Mouse (Mus musculus) olfactory bulb, adult 2 months (tissue): ENCODE results near the gene Kifap3. TPM values are rescaled to one million over a fixed set of nuclear protein-coding genes. Genes with fewer than 3 reads are reported as not detected.

Experiments used
- H3K27ac ChIP-seq: fragments of 200-500 bp; 2 replicates; pipeline ENCODE4 v1.5.1; 2012; ENCODE audit warnings: low read depth, low read length; ENCODE audit not compliant: insufficient read depth
- H3K4me1 ChIP-seq: fragments of 200-500 bp; 2 replicates; pipeline ENCODE4 v1.6.1; 2012; ENCODE audit warnings: low read length; ENCODE audit not compliant: control insufficient read depth, insufficient read depth
- H3K4me3 ChIP-seq: fragments of 200-500 bp; 2 replicates; pipeline ENCODE4 v1.5.1; 2012; ENCODE audit warnings: mild to moderate bottlenecking, low read depth, low read length, moderate library complexity; ENCODE audit not compliant: insufficient read depth
- CTCF ChIP-seq: fragments of 200-500 bp; IDR thresholded peaks from 2 replicates; pipeline ENCODE4 v1.5.1; 2012; ENCODE audit warnings: low read depth, mild to moderate bottlenecking, low read length, moderate library complexity; ENCODE audit not compliant: insufficient read depth
- POLR2A ChIP-seq: fragments of 200-500 bp; IDR thresholded peaks from 2 replicates; pipeline ENCODE4 v1.6.1; 2012; ENCODE audit warnings: mild to moderate bottlenecking, low read depth, low read length, moderate library complexity; ENCODE audit not compliant: insufficient read depth
- WGBS: fragments of 180-500 bp; shearing (Covaris S2); methylation state at CpG from one replicate; pipeline ENCODE4 v1.1.7; 2018; 5-methylcytosine and 5-hydroxymethylcytosine counted together
- polyA plus RNA-seq: library from polyadenylated mRNA; stranded (reverse); fragments of >200 nt; gene quantifications from 2 replicates; pipeline ENCODE4 v1.2.4, GENCODE M21; 2012; ENCODE audit warnings: low replicate concordance; ENCODE audit not compliant: missing spikeins, insufficient read depth, insufficient read length

Kifap3 gene
- polyA plus RNA-seq, 1 experiment: not detected

DNA sequence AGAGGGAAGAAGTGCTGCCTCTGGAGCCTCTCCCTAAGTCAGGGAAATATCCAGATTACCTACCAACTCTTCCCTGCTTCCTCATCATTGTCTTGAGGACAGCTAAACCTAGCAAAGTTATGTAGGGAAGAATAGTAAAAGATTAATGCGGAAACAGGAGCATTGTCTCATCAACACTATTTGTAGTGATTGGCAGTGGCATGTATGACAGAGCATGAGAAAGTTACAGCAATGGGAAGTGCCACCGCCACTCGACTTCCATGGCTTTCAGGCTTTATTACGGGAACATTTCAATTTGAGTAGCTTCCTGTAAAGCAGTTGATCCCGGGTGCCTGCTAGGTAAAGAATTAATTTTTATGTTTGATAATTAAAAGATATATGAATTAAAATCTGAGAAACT lies 113.9 kb downstream of the Kifap3 start:
- TF ChIP-seq CTCF (no peak), POLR2A (no peak)
- Histone ChIP-seq H3K4me1 (no peaks in the 10 kb centered on the region), H3K27ac (no peak overlapping the region), H3K4me3 (no peak overlapping the region)
- WGBS: 93% methylated on average over 5 of the region's 5 CpGs

DNA sequence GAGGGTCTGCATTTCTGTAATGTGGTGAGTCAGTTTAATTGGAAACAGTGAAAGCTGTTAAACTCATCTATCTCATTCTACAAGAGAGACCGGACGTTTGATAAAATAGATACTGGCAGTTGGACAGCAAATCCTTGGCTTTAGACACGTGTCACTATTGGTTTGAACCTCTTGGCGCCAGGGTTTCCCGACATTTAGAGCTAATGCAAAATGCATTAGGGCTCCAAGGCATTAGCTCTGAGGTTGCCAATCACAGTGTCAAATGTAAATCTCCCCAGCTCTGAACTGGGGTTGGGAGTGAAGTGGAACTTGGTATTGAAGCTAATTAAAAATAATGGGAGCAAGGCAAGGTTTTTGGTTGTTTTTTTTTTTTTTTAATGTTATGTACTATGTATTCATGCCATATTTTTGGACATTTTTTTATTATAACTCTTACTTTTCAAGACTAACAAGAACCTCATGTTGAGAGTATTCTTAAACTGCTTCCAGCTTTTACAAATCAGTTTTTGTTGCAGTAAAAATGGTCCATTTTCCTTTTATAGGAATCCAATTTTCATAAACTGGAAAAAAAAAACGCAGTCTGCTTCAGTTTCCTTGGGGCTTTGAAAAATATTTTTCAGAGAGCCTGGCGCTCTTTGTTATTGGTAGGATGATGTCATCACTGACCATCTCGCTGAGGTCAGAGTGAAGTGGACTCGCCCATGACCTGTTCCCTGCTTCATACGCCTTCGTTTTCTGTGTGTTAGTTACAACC lies 114.6 kb downstream of the Kifap3 start:
- Histone ChIP-seq H3K27ac (no peak overlapping the region), H3K4me3 (no peak overlapping the region), H3K4me1 (no peaks in the 10 kb centered on the region)
- WGBS: 68% methylated on average over 11 of the region's 11 CpGs
- TF ChIP-seq POLR2A (no peak), CTCF (no peak)

DNA sequence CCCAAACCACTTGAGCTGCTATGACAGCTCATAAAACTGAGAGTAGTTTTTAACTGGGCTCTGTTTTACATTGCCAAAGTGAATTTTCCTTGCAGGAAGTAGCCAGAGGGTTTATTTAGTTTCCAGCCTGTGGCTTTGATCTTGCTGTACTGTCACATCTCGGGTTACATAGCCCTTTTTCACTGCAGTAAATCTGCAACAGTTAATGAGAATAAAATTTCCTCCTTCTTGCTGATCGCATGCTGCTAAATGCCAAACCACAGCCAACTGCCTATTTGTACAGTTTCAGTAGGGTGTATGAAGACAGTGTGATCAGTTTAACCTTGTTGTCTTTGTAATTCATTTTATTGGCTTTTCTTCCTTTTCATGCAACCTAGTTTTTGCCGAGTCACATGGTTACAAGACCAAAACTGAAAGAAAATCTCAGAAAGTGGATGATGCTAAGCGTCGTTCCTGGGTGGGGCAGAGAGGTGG lies 118.9 kb downstream of the Kifap3 start:
- TF ChIP-seq POLR2A (no peak), CTCF (no peak)
- 58% methylated on average over 5 of the region's 5 CpGs for WGBS
- H3K4me1 ChIP-seq: no peaks in the 10 kb centered on the region
- no peak overlapping the region for H3K4me3 ChIP-seq
- H3K27ac ChIP-seq: no peak overlapping the region

DNA sequence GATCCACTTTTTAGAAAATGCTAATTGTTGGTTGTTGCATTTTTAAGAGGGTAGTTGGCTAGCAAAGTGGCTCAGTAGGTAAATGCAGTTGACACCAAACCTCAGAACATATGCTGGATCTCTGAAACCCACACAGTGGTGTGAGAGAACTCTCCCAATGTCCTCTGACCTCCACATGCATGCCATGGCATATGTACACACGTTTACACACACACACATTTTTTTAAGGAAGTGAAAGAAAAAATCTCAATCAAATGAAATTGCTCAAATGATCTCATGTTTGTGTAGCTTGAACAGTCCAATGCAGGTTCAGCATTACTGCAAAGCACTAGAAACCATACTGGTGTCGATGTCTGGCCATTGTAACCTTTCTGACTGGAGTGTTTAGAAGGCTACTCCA lies 120.2 kb downstream of the Kifap3 start:
- H3K27ac ChIP-seq: no peak overlapping the region
- TF ChIP-seq CTCF: no peak
- TF ChIP-seq POLR2A: no peak
- H3K4me1 ChIP-seq: no peaks in the 10 kb centered on the region
- 90% methylated on average over 2 of the region's 2 CpGs for WGBS
- no peak overlapping the region for H3K4me3 ChIP-seq

DNA sequence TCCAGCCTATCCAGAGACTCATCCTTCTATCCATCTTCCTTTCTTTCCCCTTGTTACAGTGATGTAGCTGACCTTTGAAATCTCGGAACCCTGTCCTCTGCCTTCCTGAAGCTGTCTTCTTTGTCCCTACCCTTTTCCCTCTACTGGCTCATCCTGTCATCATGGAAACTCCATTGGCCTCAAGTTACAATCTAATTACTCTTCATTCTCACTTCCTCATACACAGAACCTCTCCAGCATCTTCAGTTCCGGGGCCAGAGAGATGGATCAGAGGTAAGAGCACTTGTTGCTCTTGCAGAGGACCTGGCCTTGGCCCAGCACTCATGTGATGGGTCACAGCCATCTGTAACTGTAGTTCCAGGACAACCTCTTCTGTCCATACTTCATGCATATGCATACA lies 120.8 kb downstream of the Kifap3 start:
- WGBS: 82% methylated on average over 2 of the region's 2 CpGs
- no peaks in the 10 kb centered on the region for H3K4me1 ChIP-seq
- TF ChIP-seq POLR2A (no peak), CTCF (no peak)

DNA sequence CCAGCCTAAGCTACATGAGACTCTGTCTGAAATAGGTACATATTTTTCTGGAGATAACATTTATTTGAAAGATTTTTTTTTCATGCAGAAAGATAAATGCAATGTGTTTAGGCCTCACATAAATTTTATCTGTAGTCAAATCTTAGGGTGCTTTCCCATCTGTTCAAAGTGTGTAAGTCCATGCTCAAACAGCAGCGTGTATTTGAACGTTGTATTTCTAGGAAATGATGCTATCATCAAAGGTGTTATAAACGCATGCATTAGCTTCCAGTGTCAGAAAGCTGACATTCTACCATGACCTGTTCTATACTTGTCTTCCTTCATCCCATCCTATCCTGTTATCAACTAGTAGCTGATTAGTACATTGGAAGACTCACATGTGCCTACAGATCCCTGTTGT lies 124.0 kb downstream of the Kifap3 start:
- Histone ChIP-seq H3K4me3 (no peak overlapping the region), H3K27ac (no peak overlapping the region), H3K4me1 (no peaks in the 10 kb centered on the region)
- TF ChIP-seq CTCF (no peak), POLR2A (no peak)
- 94% methylated on average over 3 of the region's 3 CpGs for WGBS

More for the DNA sequence above, 120.8 kb downstream of the Kifap3 start:
- H3K27ac ChIP-seq: no peak overlapping the region
- H3K4me3 ChIP-seq: no peak overlapping the region

DNA sequence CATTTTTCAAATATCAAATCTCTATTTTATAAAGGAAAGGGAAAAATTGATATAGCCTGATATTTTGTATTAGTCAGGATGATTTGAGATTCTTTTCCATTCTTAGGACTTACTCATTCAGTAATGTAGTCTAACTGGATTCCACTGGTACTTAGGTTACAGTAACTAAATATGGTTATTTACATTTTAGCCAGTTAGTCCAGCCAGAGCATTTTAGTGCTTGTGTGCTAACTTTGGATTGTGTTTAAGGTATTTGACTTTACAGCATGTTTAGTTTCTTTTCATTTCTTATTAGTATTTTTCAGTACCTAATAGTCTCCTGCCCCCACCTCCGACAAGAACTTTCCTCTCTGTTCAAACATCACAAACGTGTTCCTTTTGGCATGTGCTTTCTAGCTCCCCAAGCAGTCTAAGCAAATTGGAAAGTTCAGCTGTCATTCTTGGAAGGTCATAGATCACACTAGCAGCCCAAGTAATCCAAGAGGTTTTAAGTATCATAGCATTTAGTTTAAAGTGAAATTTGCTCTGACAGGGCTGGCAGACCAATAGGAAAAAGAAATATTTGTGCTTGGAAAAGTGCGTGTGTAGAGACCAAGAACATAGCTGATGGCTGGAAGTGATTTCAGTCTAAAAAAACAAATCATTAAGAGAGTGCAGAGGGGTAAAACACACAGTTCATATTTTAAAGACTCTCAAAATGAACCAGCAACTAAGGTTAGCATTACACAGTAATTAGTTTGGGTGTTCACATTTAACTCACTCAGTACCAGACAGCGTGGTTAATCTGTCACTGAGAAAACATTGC lies 127.8 kb downstream of the Kifap3 start:
- TF ChIP-seq CTCF: no peak
- TF ChIP-seq POLR2A: no peak
- Histone ChIP-seq H3K4me3 (no peak overlapping the region), H3K27ac (no peak overlapping the region), H3K4me1 (no peaks in the 10 kb centered on the region)
- WGBS: 69% methylated on average over 4 of the region's 4 CpGs

DNA sequence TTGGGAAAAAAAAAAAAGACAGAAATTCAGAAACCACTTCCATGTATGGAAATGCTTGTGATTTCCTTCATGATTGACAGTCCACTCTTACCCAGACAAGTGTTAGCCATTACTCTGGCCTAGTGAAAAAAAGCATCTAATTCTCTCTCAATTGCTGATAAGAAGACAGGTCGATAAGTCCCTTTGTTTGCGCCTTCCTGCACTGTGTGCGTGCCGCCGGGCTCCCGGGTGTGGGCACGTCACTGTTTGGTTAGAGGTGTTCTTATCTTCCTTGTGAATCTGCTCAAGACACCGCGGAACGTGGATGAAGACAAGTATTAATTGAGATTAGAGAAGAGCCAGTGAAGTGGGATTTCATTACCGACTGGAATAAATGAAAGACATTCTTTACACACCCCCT lies 129.0 kb downstream of the Kifap3 start:
- H3K27ac ChIP-seq: no peak overlapping the region
- 61% methylated on average over 11 of the region's 11 CpGs for WGBS
- no peak overlapping the region for H3K4me3 ChIP-seq
- no peak for TF ChIP-seq POLR2A
- TF ChIP-seq CTCF: no peak
- H3K4me1 ChIP-seq: no peaks in the 10 kb centered on the region

DNA sequence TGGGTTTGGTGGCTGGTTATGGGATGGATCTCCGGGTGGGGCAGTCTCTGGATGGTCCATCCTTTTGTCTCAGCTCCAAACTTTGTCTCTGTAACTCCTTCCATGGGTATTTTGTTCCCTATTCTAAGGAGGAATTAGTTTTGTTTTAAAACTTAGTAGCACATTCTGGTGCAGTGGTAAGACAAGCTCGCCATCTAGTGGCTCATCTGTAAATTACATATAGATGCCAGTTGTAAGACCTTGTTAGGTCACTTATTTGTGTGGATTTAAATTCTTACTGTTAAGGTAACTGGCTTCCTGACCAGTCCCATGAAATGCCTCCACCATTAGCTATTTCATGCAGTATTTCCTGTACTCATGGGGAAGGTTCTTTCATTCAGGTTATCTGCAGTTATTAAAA lies 131.0 kb downstream of the Kifap3 start:
- Histone ChIP-seq H3K4me1 (no peaks in the 10 kb centered on the region), H3K27ac (no peak overlapping the region), H3K4me3 (no peak overlapping the region)
- WGBS: 9% methylated on average over 2 of the region's 2 CpGs
- TF ChIP-seq POLR2A: no peak

DNA sequence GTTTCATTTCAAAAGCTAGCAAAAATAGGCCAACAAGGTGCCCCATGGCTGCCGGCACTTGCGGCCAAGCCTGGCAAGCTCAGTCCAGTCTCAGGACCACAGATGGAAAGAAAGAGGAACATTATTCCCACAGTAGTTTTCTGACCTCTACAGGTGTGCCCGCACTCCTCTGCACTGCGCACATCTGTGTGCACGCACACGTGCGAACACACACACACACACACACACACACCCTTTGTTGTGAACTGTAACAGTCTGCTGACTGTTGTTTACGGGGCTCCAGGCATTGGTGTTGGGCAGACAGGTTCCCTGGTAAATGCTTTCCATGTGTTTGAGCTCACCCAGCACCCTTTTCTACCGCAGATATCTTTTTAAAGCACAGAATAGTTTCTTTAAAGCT lies 131.4 kb downstream of the Kifap3 start:
- 93% methylated on average over 9 of the region's 9 CpGs for WGBS
- Histone ChIP-seq H3K4me3 (no peak overlapping the region), H3K27ac (no peak overlapping the region), H3K4me1 (no peaks in the 10 kb centered on the region)
- TF ChIP-seq POLR2A (no peak), CTCF (no peak; the same call in 1 of the 2 replicates)
